Mouse (Mus musculus): ENCODE data around the gene Aff3. TPM values are rescaled to one million over a fixed set of nuclear protein-coding genes. Genes with fewer than 3 reads are reported as not detected.

The Aff3 gene
- total RNA-seq, 2 experiments from 2014 or later: 15.3 to 16.4 TPM

- no peak for DNase-seq (ENCODE audit: low spot score in 2 of 2)
These were observed 269.5 kb downstream of the Aff3 start for GRCm38 (mm10) chr1:38395194-38395681.

GRCm38 (mm10) chr1:38394493-38394892 is 270.3 kb downstream of the Aff3 start:
- DNase-seq (ENCODE audit: low spot score in 2 of 2): no peak

DNA sequence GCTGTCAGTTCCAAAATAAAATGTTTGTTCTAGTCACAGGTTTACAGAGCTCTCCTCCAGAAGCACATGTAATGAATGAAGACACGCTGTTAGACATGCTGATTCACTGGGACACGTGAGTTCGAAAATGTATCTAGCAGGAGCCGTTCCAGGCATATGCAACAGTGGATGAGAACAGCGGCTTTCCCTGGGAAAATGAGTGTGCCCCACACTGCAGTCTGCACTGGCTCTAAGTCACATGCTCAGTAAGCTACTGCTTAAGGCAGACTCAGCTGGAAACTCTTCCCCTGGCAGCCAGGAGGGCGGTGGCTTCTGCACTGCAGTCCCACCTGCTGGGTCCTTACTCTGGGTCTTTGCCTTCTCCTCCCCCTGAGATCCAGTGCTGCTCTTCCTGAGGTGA is 271.2 kb downstream of the Aff3 start:
- DNase-seq (ENCODE audit: low spot score in 2 of 2): no peak

DNA sequence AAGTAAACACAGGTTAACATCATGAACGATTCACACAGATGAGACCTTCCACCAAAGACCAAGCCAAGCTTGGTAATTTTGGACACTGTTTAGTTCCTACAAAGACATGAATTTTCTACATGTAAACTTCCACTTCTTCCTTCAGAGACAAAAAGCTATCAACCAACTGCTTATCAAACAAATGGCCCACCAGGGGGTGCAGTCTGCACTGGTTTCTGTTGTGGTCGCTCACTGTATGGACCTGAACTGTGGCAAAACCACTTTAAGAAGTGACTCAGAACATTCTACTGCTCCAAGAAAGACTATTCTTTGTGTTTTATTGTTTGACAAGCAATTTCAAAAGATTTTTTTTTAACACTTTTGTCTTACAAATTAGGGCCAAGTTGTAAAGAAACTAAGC is 271.8 kb downstream of the Aff3 start:
- DNase-seq (ENCODE audit: low spot score in 2 of 2): peak; percentile 18 to 52

GRCm38 (mm10) chr1:38390886-38391249 is 273.9 kb downstream of the Aff3 start:
- no peak for DNase-seq (ENCODE audit: low spot score in 2 of 2)

DNA sequence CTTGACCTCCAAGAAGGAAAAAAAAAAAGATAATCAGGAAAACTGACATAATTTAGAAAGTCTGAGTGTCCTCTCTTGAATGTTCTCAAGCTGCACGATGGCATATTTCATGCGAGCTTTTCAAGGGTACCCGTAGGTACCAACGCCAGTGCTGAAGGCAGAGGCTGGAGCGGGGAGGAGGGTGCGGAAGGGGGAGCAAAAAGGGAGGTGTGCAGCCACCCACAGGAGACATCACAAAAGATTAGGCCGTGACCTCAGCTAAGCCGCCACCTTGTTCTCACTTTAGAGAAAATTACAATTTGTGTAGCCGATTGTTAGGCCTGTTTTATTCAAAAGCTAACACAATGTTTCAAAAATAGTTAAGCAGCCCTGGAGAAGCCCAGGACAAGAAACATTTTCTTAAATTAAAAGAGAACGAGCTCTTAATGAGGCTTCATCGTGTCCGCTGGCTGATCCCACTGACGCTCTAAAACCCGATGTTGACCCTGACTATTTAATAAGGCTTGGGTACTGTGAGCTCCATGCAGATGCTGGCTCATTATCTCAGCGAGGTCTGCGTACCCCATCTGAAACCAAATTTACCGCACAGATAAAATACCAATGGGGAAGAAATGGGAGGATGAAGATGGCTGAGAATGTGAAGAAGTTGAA is 274.4 kb downstream of the Aff3 start:
- DNase-seq (ENCODE audit: low spot score in 2 of 2): no peak

DNA sequence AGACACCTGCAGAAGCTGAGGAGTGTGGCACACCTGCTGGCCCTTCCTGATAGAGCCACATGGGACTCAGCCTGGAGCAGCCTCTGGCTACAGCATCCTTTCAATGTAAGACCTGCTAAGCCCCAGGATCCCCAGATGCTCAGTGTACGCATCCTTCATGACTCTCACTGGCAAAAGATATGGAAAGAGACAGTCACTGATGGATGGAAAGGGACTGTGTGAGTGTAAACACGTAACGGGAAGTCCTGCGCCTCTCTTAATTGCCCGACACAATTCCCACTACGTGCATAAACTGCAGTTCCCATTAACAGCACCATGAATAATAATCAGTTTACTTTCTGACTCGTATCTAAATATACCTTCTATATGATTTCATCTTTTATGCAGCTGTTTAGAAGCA is 275.2 kb downstream of the Aff3 start:
- DNase-seq (ENCODE audit: low spot score in 2 of 2): no peak

- no peak for DNase-seq (ENCODE audit: low spot score in 2 of 2)
These were observed 276.3 kb downstream of the Aff3 start for GRCm38 (mm10) chr1:38388466-38388865.

DNA sequence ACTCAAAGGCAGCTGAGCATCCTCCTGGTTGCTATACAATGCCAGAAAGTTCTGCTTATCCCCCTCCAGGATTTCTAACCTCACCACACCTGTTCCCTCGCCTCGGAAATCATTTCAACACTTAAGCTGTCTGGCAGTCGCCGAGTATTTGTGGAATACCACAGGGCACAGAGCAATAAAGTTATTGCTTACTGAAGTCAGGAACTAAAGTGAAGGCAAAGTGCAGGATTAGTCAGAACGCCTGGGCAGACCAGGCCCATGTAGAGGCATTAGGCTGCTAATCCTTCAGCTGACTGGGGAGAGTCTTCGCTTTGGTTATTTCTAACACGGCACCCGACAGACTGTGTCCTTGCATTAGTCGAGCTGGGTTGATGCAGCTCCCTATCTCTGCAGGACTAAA is 277.3 kb downstream of the Aff3 start:
- DNase-seq (ENCODE audit: low spot score in 2 of 2): no peak

DNA sequence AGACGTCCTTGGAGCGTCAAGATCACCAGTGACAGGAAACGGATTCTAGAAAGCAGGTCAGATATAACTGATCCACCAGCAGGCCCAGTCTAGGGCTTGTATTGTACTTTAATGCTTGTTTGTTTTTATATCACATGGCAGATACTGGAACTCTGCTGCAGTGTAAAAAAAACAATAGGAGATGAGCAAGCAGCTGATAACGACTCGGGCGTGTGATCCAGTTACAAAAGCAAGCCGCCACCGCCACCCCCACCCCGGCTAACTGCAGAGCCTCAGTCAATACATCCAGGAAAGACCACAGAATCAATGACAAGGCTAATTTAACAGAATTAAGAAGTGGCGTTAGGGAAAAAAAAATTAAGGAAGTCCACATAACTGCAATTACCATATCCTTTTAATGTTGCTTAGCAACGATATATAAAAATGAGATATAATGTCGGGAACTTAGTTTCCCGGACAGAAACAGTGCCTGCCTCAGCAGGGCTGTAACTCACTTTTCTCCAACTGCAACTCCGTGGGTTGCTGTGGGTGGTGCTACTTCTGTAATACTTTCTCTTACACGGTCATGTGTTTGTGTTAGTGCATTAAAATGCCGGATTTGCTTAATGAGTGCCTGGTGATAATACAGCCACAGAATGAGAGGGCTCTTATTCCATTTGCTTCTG is 280.2 kb downstream of the Aff3 start:
- DNase-seq (ENCODE audit: low spot score in 2 of 2): no peak

DNA sequence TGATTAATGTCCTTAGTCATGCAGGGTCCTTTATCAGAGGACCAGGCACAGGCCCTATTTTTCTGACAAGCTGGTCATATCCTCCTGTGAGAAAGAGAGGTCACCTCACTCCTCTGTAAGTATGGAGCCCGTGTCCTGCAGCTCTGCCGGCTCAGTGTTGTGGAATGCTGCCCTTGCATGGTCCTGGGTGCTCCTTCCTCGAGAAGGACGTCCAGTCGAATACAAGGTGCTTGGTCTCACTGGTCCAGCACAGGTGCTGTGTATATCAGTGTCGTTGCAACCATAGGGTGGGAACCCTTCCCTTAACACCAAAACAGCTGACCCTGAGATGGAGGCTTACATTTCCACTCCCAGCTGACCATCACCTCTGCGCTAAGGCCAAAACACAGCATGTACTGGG is 280.7 kb downstream of the Aff3 start:
- DNase-seq (ENCODE audit: low spot score in 2 of 2): no peak

DNA sequence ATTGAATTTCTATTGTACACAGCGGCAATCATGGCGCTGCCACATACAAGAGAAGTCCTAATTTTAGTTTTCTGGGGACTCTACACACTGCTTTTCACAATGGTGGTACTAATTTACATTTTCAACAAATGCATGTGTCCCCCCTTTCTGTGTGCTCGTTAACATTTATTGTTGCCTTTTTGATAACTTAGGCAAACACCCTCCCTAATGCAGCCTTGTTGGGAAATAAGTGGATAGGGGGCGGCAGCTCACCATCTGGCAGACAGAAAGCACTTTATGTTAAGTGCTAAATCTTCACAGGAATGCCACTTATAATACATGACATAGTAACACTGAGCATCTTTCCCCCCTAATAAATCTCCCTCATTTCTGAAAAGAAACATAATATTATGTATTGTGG is 282.1 kb downstream of the Aff3 start:
- DNase-seq (ENCODE audit: low spot score in 2 of 2): no peak

DNA sequence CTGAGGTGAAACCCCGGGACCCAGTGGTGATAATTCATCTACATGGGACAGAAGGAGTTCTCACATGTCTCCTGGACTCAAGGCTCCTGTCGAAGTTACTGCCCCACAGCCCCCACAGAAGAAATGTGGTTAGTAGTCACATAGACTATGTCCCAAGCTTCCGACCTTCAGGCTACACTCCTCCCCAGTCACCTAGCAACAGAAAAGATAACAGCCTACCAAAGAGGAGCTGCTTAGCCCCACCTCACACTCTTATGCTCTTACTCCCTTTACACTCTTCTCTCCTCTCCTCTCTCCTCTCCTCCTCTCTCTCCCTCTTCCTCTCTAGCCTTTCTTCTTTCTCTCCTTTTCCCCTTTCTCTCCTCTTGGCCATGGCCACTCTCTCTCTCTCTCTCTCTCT is 286.8 kb downstream of the Aff3 start:
- DNase-seq (ENCODE audit: low spot score in 2 of 2): no peak

GRCm38 (mm10) chr1:38369166-38369565 is 295.6 kb downstream of the Aff3 start:
- no peak for DNase-seq (ENCODE audit: low spot score in 2 of 2)

DNA sequence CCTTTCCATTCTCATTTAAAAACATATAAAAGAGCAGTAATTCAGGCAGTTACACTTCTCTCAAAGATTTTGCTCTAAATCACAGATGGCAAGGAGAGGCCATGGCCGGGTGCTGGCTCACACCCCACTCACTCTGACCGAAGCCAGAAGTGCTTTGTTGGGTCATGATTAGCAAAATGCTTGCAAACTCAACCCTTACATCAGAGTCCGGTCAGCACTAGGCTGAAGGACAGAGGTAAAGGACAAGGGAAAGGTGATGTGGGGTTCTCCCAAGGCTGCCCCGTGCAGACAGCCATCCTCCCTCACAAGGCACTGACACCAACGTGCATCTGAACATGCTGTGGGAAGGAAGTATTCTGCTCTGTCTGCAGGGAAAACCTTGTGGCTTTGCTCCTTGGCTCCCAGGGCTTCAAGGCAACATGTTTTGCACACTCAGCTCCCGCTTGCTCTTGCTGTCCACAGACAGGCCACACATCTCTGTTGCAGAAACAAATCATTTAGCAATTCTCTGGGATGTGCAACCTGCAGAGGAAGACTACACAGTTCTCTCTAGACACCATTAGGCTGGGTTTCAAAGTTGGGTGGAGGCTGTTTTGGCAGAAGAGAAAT is 296.6 kb downstream of the Aff3 start:
- DNase-seq (ENCODE audit: low spot score in 2 of 2): no peak

- no peak for DNase-seq (ENCODE audit: low spot score in 2 of 2)
These were observed 297.2 kb downstream of the Aff3 start for GRCm38 (mm10) chr1:38367404-38368080.

- DNase-seq (ENCODE audit: low spot score in 2 of 2): no peak
These were observed 300.9 kb downstream of the Aff3 start for GRCm38 (mm10) chr1:38363856-38364255.

DNA sequence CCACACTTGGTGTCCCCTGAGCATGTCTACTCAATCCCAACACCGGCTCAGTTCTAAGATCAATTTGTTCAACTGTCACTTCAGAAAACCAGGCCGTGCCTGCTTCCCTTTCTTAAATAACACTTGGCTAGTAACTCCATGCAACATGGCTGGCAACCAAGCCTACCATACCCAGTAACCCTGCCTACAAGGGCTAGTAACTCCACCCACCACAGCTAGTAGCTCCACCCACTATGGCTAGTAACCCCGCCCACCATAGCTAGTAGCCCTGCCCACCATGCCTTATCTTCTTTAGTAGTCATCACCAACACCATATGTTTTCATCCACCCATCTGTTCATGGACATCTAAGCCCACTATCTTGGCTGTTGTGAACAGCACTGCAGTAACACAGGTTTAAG is 302.5 kb downstream of the Aff3 start:
- no peak for DNase-seq (ENCODE audit: low spot score in 2 of 2)

DNA sequence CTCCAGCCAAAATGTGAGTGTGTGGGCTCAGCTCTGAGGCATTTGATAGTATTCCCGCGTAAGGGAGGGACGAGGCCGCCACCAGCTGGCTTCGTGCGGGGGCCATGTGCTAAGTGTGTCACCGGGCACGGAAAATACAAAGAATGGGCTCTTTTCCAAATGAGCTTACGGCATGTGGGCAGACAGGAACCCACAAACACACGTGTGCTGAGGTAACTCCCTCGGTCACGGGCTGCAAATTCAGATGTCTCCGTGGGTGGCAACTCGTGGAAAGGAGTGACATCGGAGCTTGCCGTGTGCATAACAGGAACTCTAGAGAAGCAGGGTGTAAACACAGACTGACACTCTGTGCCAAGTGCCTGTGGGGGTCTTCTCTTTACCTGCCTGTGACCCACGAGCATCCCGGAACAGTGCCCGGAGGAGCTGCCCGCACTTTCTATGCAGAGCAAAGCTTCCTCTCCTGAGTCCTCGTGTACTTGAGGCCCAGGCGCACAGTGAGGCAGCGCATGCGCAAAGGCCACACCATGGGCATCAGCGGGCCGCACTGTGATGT is 305.9 kb downstream of the Aff3 start:
- no peak for DNase-seq (ENCODE audit: low spot score in 2 of 2)

GRCm38 (mm10) chr1:38357933-38358796 is 306.6 kb downstream of the Aff3 start:
- no peak for DNase-seq (ENCODE audit: low spot score in 2 of 2)

DNA sequence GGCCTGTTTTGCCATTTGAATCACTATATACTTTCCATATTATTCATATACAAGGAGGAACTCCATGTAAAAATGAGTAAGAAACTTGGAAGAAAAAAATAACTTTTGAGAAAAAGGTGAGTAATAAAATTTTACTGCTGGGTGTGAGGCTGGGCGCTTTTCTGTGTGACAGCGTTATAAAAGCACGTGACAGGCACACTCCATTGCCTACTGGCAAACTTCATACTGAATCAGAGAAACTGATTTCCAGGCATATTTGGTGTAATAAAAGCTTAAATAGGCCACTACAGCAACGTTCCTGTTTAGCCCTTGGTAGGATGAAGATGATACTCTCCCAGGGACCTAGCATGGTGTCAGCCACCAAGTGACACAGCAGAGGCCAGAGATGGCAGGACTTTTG is 310.2 kb downstream of the Aff3 start:
- DNase-seq (ENCODE audit: low spot score in 2 of 2): no peak
